Mouse (Mus musculus): ENCODE data around the gene Dusp21.

Dusp21 gene

DNA sequence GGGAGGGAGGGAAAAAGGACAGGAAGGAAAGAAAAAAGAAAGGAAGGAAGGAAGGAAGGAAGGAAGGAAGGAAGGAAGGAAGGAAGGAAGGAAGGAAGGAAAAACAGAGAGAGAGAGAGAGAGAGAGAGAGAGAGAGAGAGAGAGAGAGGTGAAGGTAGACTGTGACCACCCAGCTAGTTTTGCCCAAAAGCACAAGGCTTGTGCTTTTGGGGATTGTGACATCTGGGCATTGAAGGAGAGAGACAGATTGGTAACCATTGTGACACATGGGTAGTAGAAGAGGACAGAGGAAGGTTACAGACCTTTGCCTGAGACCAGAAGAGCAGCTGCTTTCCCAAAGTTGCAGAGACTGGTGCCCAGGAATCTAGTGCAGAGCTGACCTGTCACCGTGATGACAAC is at the start of gene Dusp21:
Dusp21 (plus strand) TSS at position 301 of the 400 bp plus-strand sequence.
- no peak for DNase-seq (ENCODE audit: low read depth, low spot score)

DNA sequence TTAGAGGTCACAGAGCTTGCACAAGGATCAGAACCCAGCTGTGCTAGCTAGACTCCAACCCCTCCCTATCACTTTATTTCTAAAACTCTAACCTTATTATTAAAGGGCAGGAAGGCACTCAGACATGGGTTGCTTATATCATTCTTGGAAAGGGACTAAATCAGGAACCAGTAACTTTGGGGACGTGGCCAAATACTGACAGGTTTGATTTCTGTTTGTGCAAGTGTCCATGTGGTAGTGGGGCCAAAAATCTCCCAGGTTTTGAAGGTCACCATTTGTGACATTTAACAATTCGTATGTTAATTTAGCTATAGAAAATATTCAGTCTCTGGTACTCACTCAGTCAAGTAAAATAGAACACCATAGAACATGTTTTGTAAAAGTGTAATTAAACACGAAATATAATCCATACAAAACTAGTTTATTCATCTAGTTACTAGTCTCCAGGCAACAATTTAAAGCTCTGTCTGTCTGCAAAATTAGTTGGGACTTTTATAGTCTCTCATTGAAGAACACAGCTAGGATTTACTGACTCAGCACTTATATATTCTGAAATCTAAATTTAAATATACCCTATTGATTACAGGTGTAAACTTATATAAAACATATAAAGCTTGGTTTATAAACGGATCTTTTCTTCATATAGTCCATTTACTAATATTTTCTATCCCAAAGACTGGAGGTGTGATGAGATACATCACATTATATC is 15.2 kb downstream of the Dusp21 start:
- DNase-seq (ENCODE audit: low read depth, low spot score): no peak

DNA sequence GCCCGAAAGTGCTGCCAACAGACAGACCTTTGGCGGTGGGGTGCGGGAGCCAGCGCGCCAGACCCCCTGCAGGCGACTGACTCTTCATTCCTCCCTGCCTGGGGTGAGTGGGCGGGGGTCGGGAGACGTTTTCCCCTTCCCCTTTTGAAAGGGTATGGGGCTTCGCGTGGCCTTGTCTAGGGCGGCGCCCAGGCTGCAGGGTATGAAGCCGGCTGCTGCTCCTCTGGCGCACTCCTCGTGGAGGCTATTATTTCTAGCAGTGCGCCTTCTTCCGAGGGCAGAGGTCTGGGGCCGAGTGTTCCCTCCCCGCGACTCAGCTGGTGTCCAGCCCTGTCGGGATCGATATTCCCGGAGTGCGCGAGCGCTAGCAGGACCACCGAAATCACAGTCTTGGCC is 16.1 kb downstream of the Dusp21 start:
- DNase-seq (ENCODE audit: low read depth, low spot score): no peak

DNA sequence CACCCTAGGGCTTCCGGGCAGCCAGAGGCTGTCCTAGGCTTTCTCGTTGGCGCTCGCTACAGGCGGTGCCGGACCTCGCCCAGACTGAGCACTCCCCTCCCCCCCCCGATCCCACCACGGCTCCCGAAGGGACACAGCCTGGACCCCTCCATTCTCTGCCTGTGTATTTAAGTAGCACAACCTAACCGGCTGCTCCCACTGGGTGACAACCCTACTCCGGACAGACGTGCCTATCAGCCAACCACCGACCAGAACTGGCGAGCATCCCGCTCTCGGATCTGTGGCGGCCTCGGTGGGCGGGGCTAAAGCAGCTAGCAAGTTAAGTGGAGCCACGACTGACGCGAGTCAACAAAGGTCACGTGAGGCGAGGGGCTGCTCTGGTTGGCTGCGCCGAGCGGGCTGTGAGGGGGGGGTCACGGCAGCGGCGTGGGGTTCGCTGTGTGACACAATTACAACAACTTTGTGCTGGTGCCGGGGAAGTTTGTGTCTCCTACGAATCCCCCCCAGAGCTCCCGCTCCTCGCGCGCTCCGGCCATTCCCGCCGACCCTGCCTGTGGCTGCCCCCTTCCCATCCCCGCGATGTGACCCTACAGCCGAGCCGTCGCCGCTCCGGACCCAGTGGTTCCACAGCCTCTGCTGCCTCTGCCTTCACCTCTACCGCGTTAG is 16.7 kb downstream of the Dusp21 start, which contains the start of gene Kdm6a:
Kdm6a (plus strand) TSS at position 384 of the 666 bp plus-strand sequence.
- peak; percentile 97 for DNase-seq (ENCODE audit: low read depth, low spot score)

DNA sequence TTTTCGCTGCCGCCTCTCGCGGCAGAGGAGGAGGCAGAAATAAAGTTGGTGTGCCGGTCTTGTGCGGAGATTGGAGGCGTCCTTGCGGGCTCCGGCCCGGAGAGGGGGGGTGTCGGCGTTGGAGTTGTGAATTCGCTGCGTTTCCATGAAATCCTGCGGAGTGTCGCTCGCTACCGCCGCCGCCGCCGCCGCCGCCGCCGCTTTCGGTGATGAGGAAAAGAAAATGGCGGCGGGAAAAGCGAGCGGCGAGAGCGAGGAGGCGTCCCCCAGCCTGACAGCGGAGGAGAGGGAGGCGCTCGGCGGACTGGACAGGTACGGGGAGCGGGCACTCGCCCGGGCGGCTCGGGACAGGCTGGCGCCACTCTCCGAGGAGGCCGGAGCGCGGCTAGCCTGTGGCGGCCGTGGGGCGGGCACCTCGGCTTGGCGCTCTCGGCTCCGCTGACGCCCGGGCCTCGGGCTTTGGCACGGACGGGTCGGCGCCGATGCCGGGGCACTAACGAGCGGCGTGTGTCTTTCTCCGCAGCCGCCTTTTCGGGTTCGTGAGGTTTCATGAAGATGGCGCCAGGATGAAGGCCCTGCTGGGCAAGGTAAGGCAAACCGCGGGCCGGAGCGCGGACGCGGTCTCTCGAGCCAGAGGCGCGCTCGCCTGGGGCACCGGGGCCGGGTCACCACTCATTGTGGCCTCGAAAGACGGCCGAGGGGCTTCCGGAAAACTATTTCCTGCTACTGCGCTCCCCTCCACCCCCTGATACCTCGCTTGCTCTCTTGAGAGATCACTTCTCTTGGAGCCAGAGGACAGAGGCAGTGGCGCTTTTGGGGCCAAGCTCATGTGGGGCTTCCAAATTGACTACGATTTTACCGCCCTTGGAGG is 17.4 kb downstream of the Dusp21 start:
- peak; percentile 72 for DNase-seq (ENCODE audit: low read depth, low spot score)

DNA sequence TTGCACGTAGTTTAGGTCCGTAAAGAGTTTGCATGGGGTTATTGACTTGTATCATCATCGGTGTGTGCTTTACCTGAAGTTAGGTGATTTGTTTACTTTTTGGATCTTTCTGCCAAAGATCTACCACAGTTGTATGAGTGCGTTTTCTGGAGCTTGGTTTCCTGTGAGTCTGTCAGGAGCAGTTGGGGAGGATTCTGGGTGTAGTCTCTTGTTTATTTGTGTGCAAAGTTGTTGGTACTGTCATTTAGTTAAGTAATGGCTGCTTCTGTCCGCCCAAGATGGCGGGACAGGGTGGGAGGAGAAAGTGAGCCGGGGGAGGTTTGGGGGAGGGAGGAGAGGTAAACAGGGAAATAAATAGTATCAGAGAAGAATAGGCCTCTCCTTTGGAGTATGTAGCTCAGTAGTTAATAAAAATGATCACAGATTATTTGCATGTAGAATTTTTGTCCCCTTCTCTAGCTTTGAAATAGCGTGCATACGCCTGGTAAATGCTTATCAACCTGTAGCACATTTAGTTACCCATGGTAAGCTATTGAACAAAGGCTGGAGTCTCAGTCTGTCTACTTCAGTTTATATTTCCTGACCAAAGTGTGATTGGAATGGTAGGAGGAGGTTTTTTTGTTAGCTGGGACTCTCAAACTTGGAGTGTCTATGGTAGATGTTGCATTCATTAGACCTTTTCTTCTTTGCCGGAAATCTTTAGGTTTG is 18.4 kb downstream of the Dusp21 start:
- DNase-seq (ENCODE audit: low read depth, low spot score): peak; percentile 61

DNA sequence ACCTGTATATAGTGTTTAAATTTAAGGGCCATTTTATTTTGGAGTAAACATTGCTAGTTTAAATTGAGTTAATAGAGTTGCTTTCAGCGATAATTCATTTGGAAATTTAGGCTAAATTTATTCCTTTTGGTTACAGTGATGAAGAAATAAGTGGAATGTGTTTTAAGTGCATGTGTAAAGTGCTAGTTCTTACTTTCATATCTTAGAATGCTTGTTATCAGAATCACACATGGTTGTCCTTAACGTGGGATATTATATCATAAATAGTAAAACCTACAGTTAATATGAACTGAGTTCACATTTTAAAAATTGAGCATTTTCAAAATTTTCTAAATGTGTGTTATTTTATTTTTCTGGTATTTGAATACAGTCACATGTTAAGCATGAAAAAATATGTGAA is 19.5 kb downstream of the Dusp21 start:
- no peak for DNase-seq (ENCODE audit: low read depth, low spot score)

DNA sequence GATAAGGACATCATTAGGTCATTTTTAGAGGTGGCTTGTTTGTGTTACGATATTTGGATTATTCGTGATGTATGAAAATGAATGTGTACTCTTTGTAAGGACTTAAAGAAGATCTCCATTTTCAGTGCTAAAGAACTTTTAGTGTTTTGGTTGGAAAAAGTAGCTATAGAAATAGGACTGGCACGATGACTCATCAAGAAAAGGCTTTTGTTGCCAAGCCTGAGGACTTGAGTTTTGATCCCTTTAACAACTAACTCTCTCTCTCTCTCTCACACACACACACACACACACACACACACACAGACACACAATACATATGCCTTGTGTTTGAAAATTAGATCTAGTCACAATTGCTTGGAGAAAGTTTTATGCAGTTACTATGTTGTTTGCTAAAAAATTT is 21.3 kb downstream of the Dusp21 start:
- DNase-seq (ENCODE audit: low read depth, low spot score): no peak

DNA sequence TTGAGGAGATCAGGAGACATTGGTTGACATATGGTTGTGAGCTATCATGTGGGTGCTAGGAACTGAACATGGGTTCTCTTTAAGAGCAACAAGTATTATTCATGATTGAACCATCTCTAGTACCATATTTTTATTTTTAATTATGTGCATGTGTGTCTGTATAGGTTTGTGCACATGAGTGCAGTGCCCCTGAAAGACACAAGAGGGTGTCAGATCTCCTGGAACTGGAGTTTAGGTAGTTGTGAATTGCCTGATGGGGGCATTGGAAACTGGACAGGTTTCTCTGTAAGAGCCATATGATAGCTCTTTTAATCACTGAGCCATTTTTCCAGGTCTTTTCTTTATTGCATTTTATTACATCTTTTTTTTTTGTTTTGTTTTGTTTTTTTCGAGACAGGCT is 23.3 kb downstream of the Dusp21 start:
- DNase-seq (ENCODE audit: low read depth, low spot score): no peak

DNA sequence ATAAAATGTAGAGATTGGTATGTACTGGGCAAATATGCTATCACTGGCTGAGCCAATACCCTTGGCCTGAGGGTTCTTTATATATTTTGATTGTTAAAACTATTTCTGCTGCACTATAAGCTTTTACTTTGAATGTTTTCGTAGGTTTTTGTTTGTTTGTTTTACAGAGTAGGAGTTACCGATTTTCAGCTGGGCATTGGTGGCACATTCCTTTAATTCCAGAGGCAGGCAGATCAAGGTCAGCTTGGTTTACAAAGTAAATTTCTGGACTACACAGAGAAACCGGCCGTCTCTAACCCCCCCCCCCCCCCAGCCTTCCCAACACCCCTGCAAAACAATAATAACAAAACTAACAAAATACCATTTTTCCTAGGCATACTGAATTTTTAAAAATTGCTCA is 29.2 kb downstream of the Dusp21 start:
- DNase-seq (ENCODE audit: low read depth, low spot score): no peak

DNA sequence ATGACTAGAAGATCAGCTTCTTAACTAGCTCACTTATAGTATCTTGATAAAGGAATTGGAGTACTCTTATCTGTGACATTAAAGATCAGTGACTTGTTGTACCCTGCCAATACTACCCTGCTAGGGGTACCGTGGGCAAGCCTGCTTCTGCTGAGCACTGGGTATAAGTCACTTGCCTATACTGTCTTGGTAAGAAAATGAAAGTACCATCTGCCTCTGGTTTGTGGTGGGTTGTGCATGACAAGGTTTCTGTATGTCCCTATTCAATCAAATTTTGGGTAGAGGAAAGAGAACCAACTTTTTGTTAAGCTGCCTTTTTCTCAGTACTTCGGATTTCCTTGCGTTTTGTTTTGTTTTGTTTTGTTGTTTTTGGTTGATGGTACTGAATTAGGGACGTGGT is 32.1 kb downstream of the Dusp21 start:
- no peak for DNase-seq (ENCODE audit: low read depth, low spot score)

DNA sequence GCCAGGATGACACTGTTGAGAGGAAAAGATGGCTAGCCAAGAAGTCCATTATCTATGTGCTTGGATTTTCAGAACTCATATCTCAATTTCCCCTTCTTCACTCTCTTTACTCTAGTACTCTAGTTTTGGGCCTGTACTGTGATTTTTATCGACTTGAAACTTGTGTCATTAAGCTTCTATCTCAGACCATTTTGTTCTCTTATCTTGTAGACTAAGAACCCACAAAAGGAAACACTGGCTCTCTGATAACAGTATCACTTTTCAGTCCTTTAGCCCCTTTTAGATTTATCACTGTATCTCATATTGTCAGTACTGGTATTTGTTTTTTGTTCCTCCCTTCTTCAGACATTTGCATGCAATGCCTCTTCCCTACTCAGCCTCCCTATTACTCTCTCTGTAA is 33.8 kb downstream of the Dusp21 start:
- no peak for DNase-seq (ENCODE audit: low read depth, low spot score)

DNA sequence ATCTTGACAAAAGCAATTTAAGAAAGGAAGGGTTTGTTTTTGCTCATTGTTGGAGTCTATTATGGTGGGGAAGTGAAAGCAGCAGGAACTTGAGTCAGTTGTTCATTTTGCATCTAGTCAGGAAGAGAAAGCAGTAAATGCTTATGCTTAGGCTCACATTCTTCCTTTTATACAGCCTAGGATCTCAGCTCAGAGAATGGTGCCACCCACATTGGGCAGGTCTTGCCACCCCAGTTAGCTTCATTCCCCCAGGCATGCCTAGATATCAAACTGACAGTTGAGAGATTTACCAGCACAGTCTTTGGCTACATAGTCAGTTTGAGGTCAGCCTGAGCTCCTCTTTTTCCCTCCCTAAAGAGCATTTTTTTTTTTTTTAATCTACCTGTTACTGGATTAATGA is 41.5 kb downstream of the Dusp21 start:
- DNase-seq (ENCODE audit: low read depth, low spot score): no peak

DNA sequence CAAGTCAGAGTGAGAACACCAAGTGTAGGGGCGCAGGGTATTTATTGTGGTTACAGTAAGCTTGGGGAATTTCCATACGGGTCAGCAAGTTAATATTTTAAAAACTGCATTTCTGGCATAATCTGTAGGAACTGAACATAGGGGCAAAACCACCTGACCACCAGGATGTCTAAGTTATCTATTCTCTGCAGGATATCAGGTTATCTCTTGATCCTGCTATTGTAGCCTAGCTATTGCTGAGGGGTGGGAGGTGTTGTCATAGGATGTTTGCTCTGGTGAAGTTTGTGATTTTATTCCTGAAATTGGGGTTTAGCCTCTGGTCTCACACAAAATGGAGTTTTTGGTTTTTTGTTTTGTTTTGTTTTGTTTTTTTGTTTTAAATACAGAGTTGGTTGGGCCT is 42.6 kb downstream of the Dusp21 start:
- peak; percentile 18 for DNase-seq (ENCODE audit: low read depth, low spot score)

All from CD4-positive helper T cell, adult 2 months (primary cell).